Mouse (Mus musculus) hindbrain, embryonic 10.5 days (tissue): Measurements from ENCODE around the gene Fndc10. TPM values are rescaled to one million over a fixed set of nuclear protein-coding genes. Genes with fewer than 3 reads are reported as not detected.
"Not testable (repeated sequence)": the region's sequence is repeated elsewhere in the genome, so short reads cannot be mapped to it uniquely, and the experiment has no call there.

ENCODE experiments used
- DNase-seq: peaks from one replicate; pipeline ENCODE4 v3.0.0-alpha.2; 2017; ENCODE audit warnings: low spot score
- H3K27ac ChIP-seq: fragments of 300-500 bp; sonication (generic); 2 replicates; pipeline ENCODE4 v1.5.1; 2016; ENCODE audit warnings: mild to moderate bottlenecking, moderate library complexity
- H3K27me3 ChIP-seq: fragments of 300-500 bp; sonication (generic); 2 replicates; pipeline ENCODE4 v1.6.1; 2016; ENCODE audit warnings: mild to moderate bottlenecking; ENCODE audit not compliant: poor library complexity, insufficient read depth, severe bottlenecking
- H3K36me3 ChIP-seq: fragments of 300-500 bp; sonication (generic); 2 replicates; pipeline ENCODE4 v1.6.1; 2016; ENCODE audit warnings: mild to moderate bottlenecking, moderate library complexity
- H3K4me1 ChIP-seq: fragments of 300-500 bp; sonication (generic); replicated peaks from 2 replicates; pipeline ENCODE4 v1.6.1; 2016; ENCODE audit warnings: mild to moderate bottlenecking
- H3K4me3 ChIP-seq: fragments of 300-500 bp; sonication (generic); 2 replicates; pipeline ENCODE4 v1.5.1; 2016; ENCODE audit warnings: mild to moderate bottlenecking, moderate library complexity
- H3K9me3 ChIP-seq: fragments of 300-500 bp; sonication (generic); 2 replicates; pipeline ENCODE4 v1.6.1; 2016; ENCODE audit warnings: mild to moderate bottlenecking, moderate library complexity
- WGBS: fragments of 180-500 bp; shearing (Covaris S2); methylation state at CpG from one replicate; pipeline ENCODE4 v1.1.7; 2016; 5-methylcytosine and 5-hydroxymethylcytosine counted together
- polyA plus RNA-seq: library from polyadenylated mRNA; unstranded; fragments of >200 nt; fragmentation: Nextera tagmentation; extraction: Ambion mirVana; gene quantifications from 2 replicates; pipeline ENCODE4 v1.2.1, GENCODE M21; 2016

Gene Fndc10
- polyA plus RNA-seq = 0.72 and 1.8 TPM in 2 replicates

DNA sequence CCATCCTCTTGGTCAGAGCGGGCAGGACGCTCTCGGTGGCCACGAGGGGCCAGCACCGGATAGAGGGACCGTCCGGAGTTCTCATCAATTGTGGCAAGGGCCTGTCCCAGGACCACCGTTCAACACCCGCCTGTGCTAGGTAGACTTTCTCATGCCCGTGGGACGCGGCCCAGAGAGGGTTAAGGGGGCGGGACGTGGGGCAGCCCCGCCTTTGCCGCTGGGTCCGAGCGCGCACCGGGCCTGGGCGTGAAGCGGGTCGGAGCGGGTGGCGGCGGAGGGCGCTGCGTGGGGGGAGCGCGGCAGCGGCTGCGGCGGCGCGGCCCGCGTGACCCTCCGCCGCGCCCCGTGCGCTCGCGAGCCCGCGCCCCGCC lies at the start of gene Fndc10:
Gene Fndc10, plus strand, starts transcription at position 232 of the 371 bp plus-strand sequence.
- 1% methylated on average over 38 of the region's 47 CpGs for WGBS

DNA sequence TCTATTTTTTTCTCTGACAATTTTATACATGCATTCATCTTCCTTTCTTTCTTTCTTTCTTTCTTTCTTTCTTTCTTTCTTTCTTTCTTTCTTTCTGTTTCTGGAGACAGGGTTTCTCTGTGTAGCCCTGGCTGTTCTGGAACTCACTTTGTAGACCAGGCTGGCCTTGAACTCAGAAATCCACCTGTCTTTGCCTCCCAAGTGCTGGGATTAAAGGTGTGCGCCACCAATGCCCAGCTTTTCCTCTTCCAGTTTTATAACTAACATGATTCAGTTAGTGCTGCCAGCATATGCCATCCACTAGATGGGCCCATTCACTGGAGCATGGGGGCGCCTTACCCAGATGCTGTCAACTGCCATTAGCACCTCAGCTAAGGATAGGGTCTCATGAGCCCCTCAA lies 48.8 kb upstream of the Fndc10 start, which contains the start of gene Gm10563:
Gene Gm10563, minus strand, starts transcription at position 101 of the 400 bp plus-strand sequence.
- H3K27me3 ChIP-seq, DNase-seq, H3K9me3 ChIP-seq, H3K4me1 ChIP-seq, H3K27ac ChIP-seq, H3K4me3 ChIP-seq: not testable (repeated sequence)
- H3K36me3 ChIP-seq = peaks cover 98% of the 10 kb centered on the region
- 94% methylated on average over 2 of the region's 2 CpGs for WGBS

More for the DNA sequence above, at the start of gene Fndc10:
- no peaks in the 10 kb centered on the region for H3K36me3 ChIP-seq
- DNase-seq = peak; percentile 67
- H3K4me1 ChIP-seq = peaks cover 23% of the 10 kb centered on the region
- H3K27me3 ChIP-seq = peaks cover 47% of the 10 kb centered on the region
- H3K9me3 ChIP-seq = no peaks in the 10 kb centered on the region
- peak within 1 kb of the TSS; percentile 79 for H3K4me3 ChIP-seq
- H3K27ac ChIP-seq = peak within 1 kb of the TSS; percentile 88

DNA sequence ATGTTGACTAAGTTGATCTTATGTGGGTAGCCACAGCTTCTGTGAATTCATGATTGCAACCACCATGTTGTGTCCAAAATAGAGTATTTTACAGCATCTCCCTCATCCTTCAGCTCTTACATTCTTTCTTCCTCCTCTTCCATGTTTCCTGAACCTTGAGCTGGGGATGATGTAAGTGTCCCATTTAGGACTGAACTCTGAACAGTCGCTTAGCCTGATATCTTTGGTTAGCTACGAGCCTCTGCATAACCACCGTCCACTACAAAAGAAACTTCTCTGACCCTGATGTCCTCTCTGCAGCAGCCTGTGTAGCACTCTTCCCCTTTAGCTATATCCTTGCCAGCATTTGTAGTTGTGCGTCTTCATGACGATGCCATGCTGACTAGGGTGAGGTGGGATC lies 48.4 kb upstream of the Fndc10 start:
- H3K36me3 ChIP-seq = peaks cover 98% of the 10 kb centered on the region
- peaks cover 6% of the 10 kb centered on the region for H3K27me3 ChIP-seq
- no peaks in the 10 kb centered on the region for H3K9me3 ChIP-seq
- no peak overlapping the region for H3K27ac ChIP-seq
- H3K4me3 ChIP-seq = no peak overlapping the region
- no peaks in the 10 kb centered on the region for H3K4me1 ChIP-seq
- no peak for DNase-seq
- WGBS = 96% methylated on average over 5 of the region's 5 CpGs

DNA sequence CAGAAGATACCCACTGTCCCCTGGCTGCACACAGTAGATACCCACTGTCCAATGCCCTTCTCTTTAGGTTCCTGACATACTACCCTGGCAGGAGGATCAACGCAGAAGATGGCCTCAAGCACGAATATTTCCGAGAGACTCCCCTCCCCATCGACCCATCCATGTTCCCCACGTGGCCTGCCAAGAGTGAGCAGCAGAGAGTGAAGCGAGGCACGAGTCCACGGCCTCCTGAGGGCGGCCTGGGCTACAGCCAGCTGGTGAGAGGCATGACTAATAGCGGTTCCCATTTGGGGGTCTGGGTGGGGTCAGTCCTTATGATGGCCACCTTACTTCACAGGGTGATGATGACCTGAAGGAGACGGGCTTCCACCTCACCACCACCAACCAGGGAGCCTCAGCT lies 44.8 kb upstream of the Fndc10 start:
- Histone ChIP-seq H3K27ac (no peak overlapping the region), H3K27me3 (peaks cover 42% of the 10 kb centered on the region), H3K4me3 (no peak overlapping the region), H3K36me3 (peaks cover 75% of the 10 kb centered on the region), H3K4me1 (peaks cover 29% of the 10 kb centered on the region), H3K9me3 (no peaks in the 10 kb centered on the region)
- WGBS = 94% methylated on average over 11 of the region's 11 CpGs
- DNase-seq = no peak

DNA sequence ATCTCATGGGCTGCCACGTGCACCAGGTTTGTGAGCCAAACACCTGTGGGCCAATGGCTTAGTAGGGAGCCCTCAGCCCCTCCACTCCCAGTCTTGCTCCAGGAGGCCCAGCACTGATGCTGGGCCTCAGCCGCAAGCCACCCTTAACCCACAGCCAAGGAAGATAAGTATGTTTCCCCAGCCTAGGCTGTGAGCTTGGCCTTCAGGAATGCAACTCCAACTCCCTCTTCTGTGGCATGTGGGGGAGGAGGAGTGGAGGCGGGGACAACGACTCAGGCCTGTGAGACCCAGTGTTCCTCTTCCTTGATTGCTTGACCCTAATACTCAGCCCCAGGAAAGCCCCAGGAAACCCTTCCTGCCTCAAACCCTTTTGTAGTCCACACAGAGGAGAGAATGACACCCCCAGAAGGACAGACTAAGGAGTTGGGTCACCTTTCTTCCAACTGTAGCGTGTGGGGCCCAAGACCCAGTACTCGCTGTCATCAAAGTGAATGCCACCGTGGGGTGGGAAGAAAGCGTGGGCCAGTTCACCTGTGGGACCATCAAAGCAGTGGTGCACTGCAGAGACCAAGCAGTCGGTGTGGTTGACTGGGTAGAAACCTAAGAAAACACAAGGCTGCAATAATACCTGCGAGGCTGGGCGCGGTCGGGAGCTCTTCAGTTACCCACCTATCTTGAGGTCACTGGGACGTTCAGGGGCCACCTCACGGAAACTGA lies 42.4 kb upstream of the Fndc10 start:
- Histone ChIP-seq H3K27me3 (peaks cover 66% of the 10 kb centered on the region), H3K9me3 (no peaks in the 10 kb centered on the region), H3K27ac (no peak overlapping the region), H3K4me1 (peaks cover 42% of the 10 kb centered on the region), H3K4me3 (no peak overlapping the region), H3K36me3 (peaks cover 60% of the 10 kb centered on the region)
- no peak for DNase-seq
- WGBS = 66% methylated on average over 15 of the region's 15 CpGs

DNA sequence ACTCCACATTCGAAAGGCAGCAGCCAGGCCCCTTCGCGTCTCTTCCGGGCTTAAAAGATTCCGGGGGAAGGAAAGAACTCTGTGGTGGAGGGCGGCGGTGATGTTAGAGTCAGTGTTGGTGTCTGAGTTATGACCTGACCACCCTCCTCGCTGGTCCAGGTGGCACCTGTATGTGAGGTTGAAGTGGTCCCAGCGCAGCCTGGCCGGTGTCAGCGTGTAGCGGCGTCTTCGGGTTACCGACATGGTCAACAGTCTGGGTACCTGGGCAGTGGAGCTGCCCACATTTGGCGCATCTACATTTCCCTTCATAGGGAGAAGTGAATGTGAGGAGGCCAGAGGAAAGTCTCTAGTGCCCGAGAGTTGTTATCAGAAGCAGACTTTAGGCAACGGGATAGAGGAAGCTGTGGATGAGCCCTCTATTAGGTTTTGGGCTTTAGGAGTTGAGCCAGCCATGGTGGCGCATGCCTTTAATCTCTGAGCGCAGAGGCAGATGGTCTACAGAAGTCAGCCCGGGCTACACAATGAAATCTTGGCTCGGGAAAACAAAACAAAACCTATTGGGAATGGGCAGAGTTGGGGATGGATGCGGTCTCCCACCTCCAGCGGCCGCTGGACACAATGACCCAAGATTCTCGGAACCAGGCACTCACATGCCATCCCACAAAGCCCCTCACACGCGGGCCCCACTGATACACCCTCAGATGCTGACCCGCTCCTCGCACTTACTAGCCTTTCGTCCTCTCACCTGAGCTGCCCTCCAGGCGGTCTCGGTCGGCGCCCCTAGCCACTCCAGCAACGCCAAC lies 41.7 kb upstream of the Fndc10 start:
- WGBS = 23% methylated on average over 36 of the region's 36 CpGs
- Histone ChIP-seq H3K4me1 (peaks cover 42% of the 10 kb centered on the region), H3K4me3 (peak overlapping the region; percentile 56), H3K9me3 (no peaks in the 10 kb centered on the region), H3K27ac (peak overlapping the region; percentile 74), H3K36me3 (peaks cover 52% of the 10 kb centered on the region), H3K27me3 (peaks cover 73% of the 10 kb centered on the region)
- DNase-seq = peak; percentile 13

DNA sequence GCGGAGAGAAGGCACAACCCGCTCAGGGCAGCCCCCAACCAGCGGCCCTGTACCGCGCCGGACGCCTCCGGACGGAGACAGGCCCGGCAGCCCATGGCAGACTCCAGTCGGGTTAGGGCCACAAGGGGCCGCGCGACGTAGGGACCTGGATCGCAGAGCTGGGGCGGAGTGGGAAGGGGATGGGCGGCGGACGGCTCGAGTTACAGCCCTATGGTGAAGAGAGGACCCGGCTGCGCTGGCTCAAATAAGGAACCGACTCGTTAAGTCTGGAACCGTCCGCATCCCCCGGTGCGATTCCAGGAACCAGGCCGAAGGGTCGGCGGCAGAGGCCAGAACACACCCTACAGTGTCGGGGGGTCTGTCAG lies 41.1 kb upstream of the Fndc10 start, which contains the start of gene Mmp23:
Gene Mmp23, minus strand, starts transcription at position 299 of the 365 bp plus-strand sequence.
- under 1% methylated on average over 33 of the region's 33 CpGs for WGBS
- H3K27ac ChIP-seq = peak within 1 kb of the TSS; percentile 74
- no peaks in the 10 kb centered on the region for H3K9me3 ChIP-seq
- peak; percentile 71 for DNase-seq
- H3K4me1 ChIP-seq = peaks cover 42% of the 10 kb centered on the region
- H3K4me3 ChIP-seq = peak within 1 kb of the TSS; percentile 56
- peaks cover 50% of the 10 kb centered on the region for H3K36me3 ChIP-seq
- peaks cover 73% of the 10 kb centered on the region for H3K27me3 ChIP-seq

DNA sequence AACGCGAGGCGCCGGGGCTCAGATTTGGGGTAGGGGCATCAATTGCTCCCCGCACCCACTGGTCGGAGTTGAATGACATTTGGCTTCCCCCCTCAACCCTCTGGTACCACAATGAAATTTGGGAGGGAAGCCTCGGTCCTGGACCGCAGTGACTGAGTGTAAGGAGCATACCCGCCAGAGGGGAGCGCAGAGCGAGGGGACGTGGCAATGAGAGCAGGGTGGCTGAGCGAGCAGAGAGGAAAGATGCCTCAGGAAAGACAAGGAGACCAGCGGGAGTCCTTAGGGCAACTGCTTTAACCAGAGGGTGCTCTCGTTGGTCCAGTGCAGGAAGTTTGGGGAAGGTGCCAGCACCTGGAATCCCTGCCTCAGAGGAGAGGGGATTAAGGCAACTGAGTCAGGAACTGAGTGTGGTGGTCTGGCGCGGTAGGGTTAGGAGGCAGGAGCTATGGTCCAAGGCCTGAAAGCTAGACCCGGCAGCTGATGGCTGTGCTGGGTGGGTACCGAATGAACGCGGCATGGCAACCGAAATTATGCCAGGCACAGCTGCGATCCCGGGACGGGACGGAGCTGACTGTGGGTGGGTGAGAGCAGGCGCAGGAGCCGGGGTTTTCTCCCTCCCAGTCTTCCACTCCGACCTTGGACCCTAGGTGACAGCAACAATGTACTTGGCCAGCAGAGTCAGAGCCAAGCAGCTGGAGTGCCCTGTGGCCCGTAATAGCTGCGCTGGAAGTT lies 40.5 kb upstream of the Fndc10 start:
- peaks cover 73% of the 10 kb centered on the region for H3K27me3 ChIP-seq
- H3K9me3 ChIP-seq = no peaks in the 10 kb centered on the region
- 2% methylated on average over 31 of the region's 31 CpGs for WGBS
- H3K4me1 ChIP-seq = peaks cover 42% of the 10 kb centered on the region
- peaks cover 50% of the 10 kb centered on the region for H3K36me3 ChIP-seq
- H3K4me3 ChIP-seq = peak overlapping the region; percentile 56
- DNase-seq = peak; percentile 57
- peak overlapping the region; percentile 74; the same call in 1 of the 2 replicates for H3K27ac ChIP-seq

DNA sequence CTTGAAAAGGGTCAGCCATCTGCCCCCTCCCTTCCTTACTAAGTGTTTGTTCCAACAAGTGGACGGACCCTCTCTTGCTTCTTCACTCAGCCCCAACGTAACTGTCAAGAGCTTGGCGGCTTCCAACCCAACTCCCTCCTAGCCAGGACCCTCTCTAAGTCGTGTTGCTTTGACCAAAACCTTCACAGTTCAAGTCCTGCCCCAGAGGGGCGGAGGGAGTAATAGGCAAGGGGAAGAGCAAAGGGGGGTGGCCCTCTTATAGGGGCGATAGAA lies 40.0 kb upstream of the Fndc10 start:
- no peak for DNase-seq
- no peak overlapping the region; the same call in 1 of the 2 replicates for H3K27ac ChIP-seq
- H3K27me3 ChIP-seq = peaks cover 73% of the 10 kb centered on the region
- no peaks in the 10 kb centered on the region for H3K9me3 ChIP-seq
- peak overlapping the region; percentile 56 for H3K4me3 ChIP-seq
- 2% methylated on average over 6 of the region's 6 CpGs for WGBS
- peaks cover 42% of the 10 kb centered on the region for H3K4me1 ChIP-seq
- H3K36me3 ChIP-seq = peaks cover 50% of the 10 kb centered on the region

DNA sequence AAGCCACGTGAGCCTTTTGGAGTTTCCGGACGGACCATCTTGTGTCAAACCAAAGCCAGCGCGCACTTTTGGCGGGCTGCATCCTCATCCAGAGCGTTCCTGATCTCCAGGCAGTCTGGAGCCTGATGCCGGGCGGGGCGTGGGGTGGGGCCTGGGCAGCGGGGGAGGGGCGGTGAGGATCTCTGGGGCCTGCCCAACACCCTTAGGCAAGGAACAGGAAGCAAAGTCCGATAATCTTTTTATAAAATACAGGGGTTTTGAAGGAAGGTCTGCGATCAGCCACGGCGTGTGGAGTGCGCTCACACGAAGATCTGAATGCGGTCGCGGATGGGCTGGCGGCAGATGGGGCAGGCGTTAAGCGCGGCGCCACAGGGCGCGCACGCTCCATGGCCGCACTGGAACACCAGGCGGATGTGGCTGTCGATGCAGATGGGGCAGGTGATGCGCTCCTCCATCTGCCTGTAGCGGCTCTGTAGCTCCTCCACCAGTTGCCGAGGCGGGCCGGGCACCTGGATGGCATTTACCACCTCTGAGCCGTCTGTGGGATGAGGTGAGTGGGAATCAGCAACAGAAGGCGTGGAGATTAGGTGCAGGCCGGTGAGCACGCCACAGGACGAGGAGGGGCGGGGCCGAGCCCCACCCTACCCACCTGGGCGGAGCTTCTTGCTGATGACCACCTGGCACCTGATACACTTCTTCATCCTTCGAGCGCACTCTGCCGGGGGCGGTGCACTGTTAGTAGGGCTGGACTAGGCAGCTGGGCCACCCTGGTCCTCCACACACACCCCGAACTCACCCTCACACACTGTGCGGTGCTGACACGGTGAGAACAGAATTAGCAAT lies 39.5 kb upstream of the Fndc10 start:
- Histone ChIP-seq H3K27me3 (peaks cover 73% of the 10 kb centered on the region), H3K4me3 (peak overlapping the region; percentile 56), H3K27ac (peak overlapping the region; percentile 50; the same call in 1 of the 2 replicates), H3K9me3 (no peaks in the 10 kb centered on the region), H3K4me1 (peaks cover 42% of the 10 kb centered on the region), H3K36me3 (peaks cover 49% of the 10 kb centered on the region)
- peak; percentile 64 for DNase-seq
- WGBS = 2% methylated on average over 52 of the region's 52 CpGs

DNA sequence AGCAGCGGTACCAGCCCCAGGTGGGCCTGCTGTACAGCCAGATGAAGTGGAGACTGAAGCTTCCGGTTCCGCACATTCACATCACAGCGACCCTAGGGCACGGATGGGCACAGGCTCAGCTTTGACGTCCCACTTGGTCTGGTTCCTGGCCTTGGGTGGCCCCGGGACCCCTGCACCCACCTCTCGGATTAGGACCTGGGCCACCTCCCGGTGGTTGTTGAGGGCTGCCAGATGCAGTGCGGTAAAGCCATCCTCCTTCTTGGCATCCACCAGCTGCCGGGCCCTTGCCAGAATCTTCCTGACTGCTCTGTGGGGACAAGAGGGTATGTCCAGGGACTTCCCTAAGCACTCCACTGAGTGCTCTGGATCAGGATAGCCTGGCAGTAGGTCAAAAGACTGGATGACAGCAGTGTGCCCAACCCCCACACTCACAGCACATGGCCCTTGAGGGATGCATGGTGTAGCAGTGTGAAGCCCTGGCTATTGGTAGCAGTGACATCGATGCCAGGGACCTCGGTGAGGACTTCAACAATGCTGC lies 37.9 kb upstream of the Fndc10 start:
- Histone ChIP-seq H3K4me3 (no peak overlapping the region), H3K9me3 (no peaks in the 10 kb centered on the region), H3K27me3 (peaks cover 61% of the 10 kb centered on the region), H3K4me1 (peaks cover 41% of the 10 kb centered on the region), H3K27ac (no peak overlapping the region), H3K36me3 (peaks cover 40% of the 10 kb centered on the region)
- no peak for DNase-seq
- WGBS = 92% methylated on average over 13 of the region's 13 CpGs

DNA sequence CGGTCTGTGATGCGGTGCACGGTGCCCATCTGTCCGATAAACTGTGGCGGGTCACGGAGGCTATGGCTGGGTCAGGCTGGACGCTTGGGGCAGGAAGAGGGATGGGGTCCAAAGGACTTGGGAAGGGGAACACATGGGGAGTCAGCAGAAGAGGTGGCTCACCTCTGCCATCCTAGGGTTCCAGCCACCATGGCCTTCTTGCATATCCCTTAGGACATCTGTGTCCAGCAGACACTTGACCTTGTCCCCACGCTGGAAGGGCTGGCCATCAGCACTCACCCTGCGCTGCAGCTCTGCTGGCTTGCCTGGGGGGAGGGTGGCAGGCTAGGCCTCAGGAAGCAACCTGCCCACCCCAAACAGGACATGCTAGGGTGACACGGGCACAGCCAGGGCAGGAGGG lies 35.2 kb upstream of the Fndc10 start:
- Histone ChIP-seq H3K27me3 (peaks cover 35% of the 10 kb centered on the region), H3K36me3 (peaks cover 36% of the 10 kb centered on the region), H3K4me1 (peaks cover 17% of the 10 kb centered on the region), H3K9me3 (no peaks in the 10 kb centered on the region), H3K4me3 (no peak overlapping the region), H3K27ac (no peak overlapping the region)
- DNase-seq = no peak
- WGBS = 92% methylated on average over 10 of the region's 10 CpGs
